Mouse (Mus musculus): ENCODE measurements around the gene Tmem11. TPM values are rescaled to one million over a fixed set of nuclear protein-coding genes. Genes with fewer than 3 reads are reported as not detected.

Tmem11 gene
- polyA plus RNA-seq (2012): 1.3 and 1.8 TPM in 2 replicates

- Histone ChIP-seq H3K4me1 (ENCODE audit: control insufficient read depth) (peaks cover 58% of the 10 kb centered on the region), H3K4me3 (replicated peaks) (peak within 1 kb of the TSS; percentile 100), H3K27me3 (ENCODE audit: control insufficient read depth) (no peaks in the 10 kb centered on the region), H3K36me3 (ENCODE audit: control insufficient read depth) (peaks cover 33% of the 10 kb centered on the region), H3K9me3 (ENCODE audit: control insufficient read depth, low read length) (no peaks in the 10 kb centered on the region)
- no peak for TF ChIP-seq TAL1 (IDR thresholded peaks at IDR 0.05; ENCODE audit: low read length)
- TF ChIP-seq GATA1 (IDR thresholded peaks at IDR 0.05; ENCODE audit: low read length): no peak
Observed at GRCm38 (mm10) chr11:60878675-60879294, at the start of gene Tmem11. Gene Tmem11 (minus strand): TSS chr11:60879272.

GRCm38 (mm10) chr11:60927264-60927663 lies 48.2 kb upstream of the Tmem11 start:
- Histone ChIP-seq H3K27me3 (ENCODE audit: control insufficient read depth) (no peaks in the 10 kb centered on the region), H3K4me1 (ENCODE audit: control insufficient read depth) (peaks cover 90% of the 10 kb centered on the region), H3K4me3 (replicated peaks) (no peak overlapping the region), H3K36me3 (ENCODE audit: control insufficient read depth) (peaks cover 28% of the 10 kb centered on the region), H3K9me3 (ENCODE audit: control insufficient read depth, low read length) (no peaks in the 10 kb centered on the region)
- no peak for TF ChIP-seq TAL1 (IDR thresholded peaks at IDR 0.05; ENCODE audit: low read length)
- no peak for TF ChIP-seq GATA1 (IDR thresholded peaks at IDR 0.05; ENCODE audit: low read length)

GRCm38 (mm10) chr11:60924981-60925380 lies 45.9 kb upstream of the Tmem11 start:
- H3K4me1 ChIP-seq (ENCODE audit: control insufficient read depth): peaks cover 95% of the 10 kb centered on the region

GRCm38 (mm10) chr11:60924498-60924897 lies 45.4 kb upstream of the Tmem11 start:
- Histone ChIP-seq H3K36me3 (ENCODE audit: control insufficient read depth) (peaks cover 44% of the 10 kb centered on the region), H3K27me3 (ENCODE audit: control insufficient read depth) (no peaks in the 10 kb centered on the region), H3K4me3 (replicated peaks) (peak overlapping the region; percentile 53), H3K9me3 (ENCODE audit: control insufficient read depth, low read length) (no peaks in the 10 kb centered on the region), H3K4me1 (ENCODE audit: control insufficient read depth) (peaks cover 95% of the 10 kb centered on the region)
- TF ChIP-seq GATA1 (IDR thresholded peaks at IDR 0.05; ENCODE audit: low read length): peak; percentile 82
- peak; percentile 33; the same call in 1 of the 3 replicates for TF ChIP-seq TAL1 (IDR thresholded peaks at IDR 0.05; ENCODE audit: low read length)

More at GRCm38 (mm10) chr11:60924981-60925380, 45.9 kb upstream of the Tmem11 start:
- Histone ChIP-seq H3K27me3 (ENCODE audit: control insufficient read depth) (no peaks in the 10 kb centered on the region), H3K36me3 (ENCODE audit: control insufficient read depth) (peaks cover 43% of the 10 kb centered on the region), H3K9me3 (ENCODE audit: control insufficient read depth, low read length) (no peaks in the 10 kb centered on the region), H3K4me3 (replicated peaks) (peak overlapping the region; percentile 53)
- TF ChIP-seq TAL1 (IDR thresholded peaks at IDR 0.05; ENCODE audit: low read length) (no peak), GATA1 (IDR thresholded peaks at IDR 0.05; ENCODE audit: low read length) (no peak)

- peaks cover 91% of the 10 kb centered on the region for H3K4me1 ChIP-seq (ENCODE audit: control insufficient read depth)
- no peak for TF ChIP-seq TAL1 (IDR thresholded peaks at IDR 0.05; ENCODE audit: low read length)
- no peak for TF ChIP-seq GATA1 (IDR thresholded peaks at IDR 0.05; ENCODE audit: low read length)
- no peaks in the 10 kb centered on the region for H3K9me3 ChIP-seq (ENCODE audit: control insufficient read depth, low read length)
- H3K36me3 ChIP-seq (ENCODE audit: control insufficient read depth): peaks cover 41% of the 10 kb centered on the region
- peak overlapping the region; percentile 19 for H3K4me3 ChIP-seq (replicated peaks)
- no peaks in the 10 kb centered on the region for H3K27me3 ChIP-seq (ENCODE audit: control insufficient read depth)
Observed at GRCm38 (mm10) chr11:60922964-60923363, 43.9 kb upstream of the Tmem11 start.

- TF ChIP-seq TAL1 (IDR thresholded peaks at IDR 0.05; ENCODE audit: low read length) (peak; percentile 53), GATA1 (IDR thresholded peaks at IDR 0.05; ENCODE audit: low read length) (peak; percentile 38; the same call in 1 of the 2 replicates)
- H3K27me3 ChIP-seq (ENCODE audit: control insufficient read depth): no peaks in the 10 kb centered on the region
- peak overlapping the region; percentile 30 for H3K4me3 ChIP-seq (replicated peaks)
- peaks cover 91% of the 10 kb centered on the region for H3K4me1 ChIP-seq (ENCODE audit: control insufficient read depth)
- peaks cover 41% of the 10 kb centered on the region for H3K36me3 ChIP-seq (ENCODE audit: control insufficient read depth)
- no peaks in the 10 kb centered on the region for H3K9me3 ChIP-seq (ENCODE audit: control insufficient read depth, low read length)
Observed at GRCm38 (mm10) chr11:60922195-60922594, 43.1 kb upstream of the Tmem11 start.

- TF ChIP-seq GATA1 (IDR thresholded peaks at IDR 0.05; ENCODE audit: low read length) (peak; percentile 45; the same call in 1 of the 2 replicates), TAL1 (IDR thresholded peaks at IDR 0.05; ENCODE audit: low read length) (no peak)
- Histone ChIP-seq H3K4me3 (replicated peaks) (no peak overlapping the region), H3K4me1 (ENCODE audit: control insufficient read depth) (peaks cover 85% of the 10 kb centered on the region), H3K36me3 (ENCODE audit: control insufficient read depth) (peaks cover 29% of the 10 kb centered on the region), H3K9me3 (ENCODE audit: control insufficient read depth, low read length) (no peaks in the 10 kb centered on the region), H3K27me3 (ENCODE audit: control insufficient read depth) (no peaks in the 10 kb centered on the region)
Observed at GRCm38 (mm10) chr11:60920021-60920420, 40.9 kb upstream of the Tmem11 start.

GRCm38 (mm10) chr11:60915201-60915600 lies 36.1 kb upstream of the Tmem11 start:
- Histone ChIP-seq H3K4me3 (replicated peaks) (no peak overlapping the region), H3K9me3 (ENCODE audit: control insufficient read depth, low read length) (no peaks in the 10 kb centered on the region), H3K36me3 (ENCODE audit: control insufficient read depth) (peaks cover 26% of the 10 kb centered on the region), H3K27me3 (ENCODE audit: control insufficient read depth) (no peaks in the 10 kb centered on the region), H3K4me1 (ENCODE audit: control insufficient read depth) (peaks cover 80% of the 10 kb centered on the region)
- TF ChIP-seq GATA1 (IDR thresholded peaks at IDR 0.05; ENCODE audit: low read length): 0 out of 2 replicates have a peak, but pooled peaks have one; percentile 40
- TF ChIP-seq TAL1 (IDR thresholded peaks at IDR 0.05; ENCODE audit: low read length): no peak

- Histone ChIP-seq H3K27me3 (ENCODE audit: control insufficient read depth) (no peaks in the 10 kb centered on the region), H3K36me3 (ENCODE audit: control insufficient read depth) (peaks cover 27% of the 10 kb centered on the region), H3K4me1 (ENCODE audit: control insufficient read depth) (peaks cover 80% of the 10 kb centered on the region), H3K4me3 (replicated peaks) (peak within 1 kb of the TSS; percentile 86), H3K9me3 (ENCODE audit: control insufficient read depth, low read length) (no peaks in the 10 kb centered on the region)
- TF ChIP-seq GATA1 (IDR thresholded peaks at IDR 0.05; ENCODE audit: low read length) (no peak), TAL1 (IDR thresholded peaks at IDR 0.05; ENCODE audit: low read length) (no peak)
Observed at GRCm38 (mm10) chr11:60914491-60914890, 35.4 kb upstream of the Tmem11 start, which contains the start of gene Natd1. Gene Natd1 (minus strand): TSS chr11:60914750.
